Mouse (Mus musculus) limb, embryonic 12.5 days (tissue): ENCODE results near the gene Pask. TPM values are rescaled to one million over a fixed set of nuclear protein-coding genes. Genes with fewer than 3 reads are reported as not detected.

ENCODE experiments used
- ATAC-seq: fragments of 200-750 bp; cut with Nextera tagmentation; 2 replicates; pipeline ENCODE4 v1.8.0; 2017; ENCODE audit warnings: low read depth, moderate TSS enrichment; ENCODE audit not compliant: insufficient number of reproducible peaks, insufficient read depth, low FRiP score, low TSS enrichment
- H3K27ac ChIP-seq: fragments of 300-500 bp; sonication (generic); 2 replicates; pipeline ENCODE4 v1.5.1; 2016; ENCODE audit warnings: mild to moderate bottlenecking, moderate library complexity
- H3K27me3 ChIP-seq: fragments of 300-500 bp; sonication (generic); 2 replicates; pipeline ENCODE4 v1.6.1; 2016; ENCODE audit warnings: mild to moderate bottlenecking, moderate library complexity
- H3K36me3 ChIP-seq: fragments of 300-500 bp; sonication (generic); 2 replicates; pipeline ENCODE4 v1.6.1; 2016; ENCODE audit warnings: mild to moderate bottlenecking, moderate library complexity
- H3K4me1 ChIP-seq: fragments of 300-500 bp; sonication (generic); replicated peaks from 2 replicates; pipeline ENCODE4 v1.6.1; 2016
- H3K4me2 ChIP-seq: fragments of 300-500 bp; sonication (generic); 2 replicates; pipeline ENCODE4 v1.6.1; 2016; ENCODE audit warnings: mild to moderate bottlenecking, moderate library complexity
- H3K4me3 ChIP-seq: fragments of 300-500 bp; sonication (generic); replicated peaks from 2 replicates; pipeline ENCODE4 v1.5.1; 2016; ENCODE audit warnings: mild to moderate bottlenecking
- H3K9ac ChIP-seq: fragments of 300-500 bp; sonication (generic); replicated peaks from 2 replicates; pipeline ENCODE4 v1.6.1; 2016; ENCODE audit warnings: mild to moderate bottlenecking, moderate library complexity
- H3K9me3 ChIP-seq: fragments of 300-500 bp; sonication (generic); 2 replicates; pipeline ENCODE4 v1.6.1; 2016; ENCODE audit warnings: mild to moderate bottlenecking, moderate library complexity
- WGBS: fragments of 180-500 bp; shearing (Covaris S2); methylation state at CpG from one replicate; pipeline ENCODE4 v1.1.7; 2016; 5-methylcytosine and 5-hydroxymethylcytosine counted together
- polyA plus RNA-seq: library from polyadenylated mRNA; unstranded; fragments of >200 nt; fragmentation: Nextera tagmentation; extraction: Ambion mirVana; gene quantifications from 2 replicates; pipeline ENCODE4 v1.2.1, GENCODE M21; 2016

Gene Pask
- 25.8 and 27.0 TPM in 2 replicates for polyA plus RNA-seq

DNA sequence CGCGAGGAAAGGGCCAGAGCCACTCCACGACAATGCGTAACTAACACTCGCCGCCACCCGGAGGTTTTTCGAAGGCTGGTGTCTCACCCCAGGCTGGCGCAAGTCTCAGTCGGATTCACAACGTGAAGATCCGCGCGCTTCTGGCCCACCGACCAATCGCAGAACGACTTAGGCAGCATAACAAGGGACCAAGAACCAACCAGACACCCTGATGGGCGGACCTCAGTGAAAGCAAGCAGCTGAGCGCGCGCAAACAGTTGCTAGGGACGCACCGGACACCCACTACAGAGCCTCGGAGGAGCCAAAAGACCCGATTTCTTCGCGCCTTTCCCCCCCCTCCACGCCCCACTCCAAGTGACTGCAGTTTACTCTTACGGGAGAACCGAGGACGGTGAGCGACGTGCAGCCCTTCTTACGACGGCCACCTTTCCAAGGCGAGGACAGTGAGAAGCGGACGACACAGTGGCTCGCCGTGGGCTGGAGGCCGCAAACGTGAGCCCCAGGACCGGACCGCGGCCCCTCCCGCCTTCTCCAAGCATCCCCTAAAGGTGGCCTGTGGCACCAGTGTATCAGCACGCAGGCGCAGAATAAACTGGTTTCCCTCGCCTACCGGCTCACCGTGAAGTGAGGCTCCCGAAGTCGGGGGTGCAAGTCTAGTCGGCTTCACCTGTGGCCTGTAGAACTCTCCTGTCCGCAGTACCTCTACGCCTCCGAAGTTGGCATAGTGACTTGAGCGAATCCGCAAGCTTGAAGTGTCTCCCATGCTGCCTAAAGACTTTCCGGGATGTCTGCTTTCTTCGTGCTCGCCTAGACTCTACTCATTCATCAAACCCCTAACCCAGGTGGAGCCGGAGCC is at the start of gene Pask, which contains the start of gene Ppp1r7:
TSS of gene Pask (minus strand) at position 835 of the 856 bp plus-strand sequence.
TSS of gene Ppp1r7 (plus strand) at position 207 of the 856 bp plus-strand sequence.
- Histone ChIP-seq H3K9ac (peak within 1 kb of the TSS; percentile 86), H3K27ac (peak within 1 kb of the TSS; percentile 66), H3K4me2 (peak within 1 kb of the TSS; percentile 78), H3K36me3 (peaks cover 20% of the 10 kb centered on the region), H3K27me3 (no peaks in the 10 kb centered on the region), H3K9me3 (no peaks in the 10 kb centered on the region), H3K4me3 (peak within 1 kb of the TSS; percentile 93), H3K4me1 (peaks cover 16% of the 10 kb centered on the region)
- peak; percentile 94 for ATAC-seq
- under 1% methylated on average over 63 of the region's 63 CpGs for WGBS

DNA sequence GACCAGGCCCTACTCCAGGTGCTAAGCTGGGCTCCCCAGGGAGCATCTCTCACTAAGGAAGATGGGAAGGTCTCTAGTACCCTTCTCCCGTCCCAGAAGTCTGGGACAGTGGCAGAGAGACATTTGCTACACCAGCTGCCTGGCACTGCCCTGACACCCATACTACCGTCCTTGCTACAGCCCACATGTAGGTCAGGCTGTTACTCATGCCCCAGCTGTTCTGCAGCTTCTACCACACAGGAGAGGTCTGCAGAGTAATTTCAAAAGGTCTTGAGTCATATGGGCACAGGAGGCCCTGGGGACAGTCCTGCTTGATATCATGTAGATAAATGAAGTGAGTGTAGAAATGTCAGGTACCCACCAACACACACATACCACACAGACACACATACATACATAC is 45.6 kb upstream of the Pask start:
- ATAC-seq: no peak
- 64% methylated on average over 2 of the region's 2 CpGs for whole genome bisulfite sequencing
- Histone ChIP-seq H3K9me3 (no peaks in the 10 kb centered on the region), H3K4me1 (no peaks in the 10 kb centered on the region), H3K4me2 (no peak overlapping the region), H3K27ac (no peak overlapping the region), H3K9ac (no peak overlapping the region), H3K27me3 (no peaks in the 10 kb centered on the region), H3K36me3 (no peaks in the 10 kb centered on the region), H3K4me3 (no peak overlapping the region)

DNA sequence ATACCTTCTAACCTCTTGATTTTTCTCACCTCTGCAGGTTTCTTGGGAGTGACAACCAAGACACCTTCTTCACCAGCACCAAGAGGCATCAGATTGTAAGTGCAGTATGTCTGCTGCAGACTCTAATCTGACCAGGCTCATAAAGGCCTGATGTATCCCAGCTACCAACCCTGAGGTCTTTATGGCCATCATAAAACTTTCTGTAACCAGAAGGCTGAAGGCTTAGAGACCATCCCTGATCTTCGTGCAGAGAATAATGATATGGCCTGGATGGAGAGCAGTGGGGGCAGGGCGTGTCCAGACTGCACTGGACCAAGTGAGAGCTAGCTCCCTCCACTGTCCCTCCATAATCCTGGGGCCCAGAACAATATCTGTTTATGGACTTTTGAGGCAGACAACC is 43.9 kb upstream of the Pask start:
- Histone ChIP-seq H3K36me3 (no peaks in the 10 kb centered on the region), H3K9ac (no peak overlapping the region), H3K4me3 (no peak overlapping the region), H3K4me2 (no peak overlapping the region), H3K27ac (no peak overlapping the region), H3K27me3 (no peaks in the 10 kb centered on the region), H3K4me1 (no peaks in the 10 kb centered on the region), H3K9me3 (no peaks in the 10 kb centered on the region)
- whole genome bisulfite sequencing: 53% methylated on average over 2 of the region's 2 CpGs
- no peak for ATAC-seq

DNA sequence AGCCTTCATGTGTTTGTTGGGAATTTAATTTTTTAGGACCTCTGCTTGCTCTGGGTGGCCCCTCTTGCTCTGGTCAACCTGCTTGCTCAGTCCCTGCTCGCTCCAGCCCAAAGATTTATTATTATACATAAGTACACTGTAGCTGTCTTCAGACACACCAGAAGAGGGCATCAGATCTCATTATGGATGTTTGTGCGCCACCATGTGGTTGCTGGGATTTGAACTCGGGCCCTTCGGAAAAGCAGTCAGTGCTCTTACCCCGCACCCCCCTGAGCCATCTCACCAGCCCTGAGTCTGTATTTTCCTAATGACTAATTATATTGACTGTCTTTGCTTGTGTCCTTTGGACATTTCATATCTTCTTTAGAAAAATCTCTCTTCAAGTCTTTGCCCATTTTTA is 35.8 kb upstream of the Pask start:
- Histone ChIP-seq H3K4me2 (no peak overlapping the region), H3K36me3 (no peaks in the 10 kb centered on the region), H3K27ac (no peak overlapping the region), H3K9me3 (no peaks in the 10 kb centered on the region), H3K9ac (no peak overlapping the region), H3K27me3 (no peaks in the 10 kb centered on the region), H3K4me1 (no peaks in the 10 kb centered on the region), H3K4me3 (no peak overlapping the region)
- ATAC-seq: no peak
- 77% methylated on average over 5 of the region's 5 CpGs for WGBS

DNA sequence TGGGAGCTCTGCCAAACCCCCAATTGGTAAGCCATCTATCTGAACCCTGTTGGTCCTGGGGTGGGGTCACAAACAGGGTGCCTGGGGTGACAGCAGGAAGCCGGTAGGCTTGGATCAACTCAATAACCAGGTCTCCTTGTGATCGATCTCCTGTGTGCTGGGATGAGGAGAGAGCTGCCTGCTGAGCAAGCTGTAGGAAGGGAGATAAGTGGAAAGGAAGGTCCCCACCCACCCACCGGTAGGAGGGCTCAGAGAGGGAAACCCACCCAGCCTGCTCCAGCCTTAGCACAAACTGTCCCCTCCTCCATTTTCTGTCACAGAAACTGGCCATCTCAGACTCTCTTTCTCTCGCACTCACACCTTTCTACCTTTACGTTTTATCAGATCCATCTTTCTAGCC is 34.0 kb upstream of the Pask start:
- no peak overlapping the region for H3K4me2 ChIP-seq

DNA sequence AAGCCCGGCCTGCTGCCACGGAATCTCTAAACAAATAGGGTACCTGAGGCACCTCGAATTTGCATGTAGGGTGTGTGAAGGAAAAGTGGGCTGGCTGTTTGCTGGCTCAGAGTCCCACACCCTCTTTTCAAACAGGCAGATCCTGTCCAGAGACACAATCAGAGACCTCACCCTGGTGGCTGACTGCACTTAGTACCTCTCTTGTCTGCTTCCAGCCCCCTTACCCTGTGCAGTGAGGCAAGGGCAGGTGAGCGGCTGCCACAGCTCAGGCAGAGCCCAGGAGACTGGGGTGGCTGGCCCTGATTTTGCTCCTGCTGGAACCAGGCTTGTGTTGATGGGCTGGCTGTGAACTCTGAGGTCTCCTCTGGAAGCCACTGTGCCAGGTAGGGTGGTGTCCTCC is 30.4 kb upstream of the Pask start, which contains the start of gene Ano7:
TSS of gene Ano7 (plus strand) at position 266 of the 400 bp plus-strand sequence.
- Histone ChIP-seq H3K36me3 (no peaks in the 10 kb centered on the region), H3K4me1 (0 out of 2 replicates have a peak, but pooled peaks cover 5% of the 10 kb centered on the region), H3K9ac (no peak within 1 kb of the TSS), H3K4me3 (no peak within 1 kb of the TSS), H3K27ac (0 out of 2 replicates have a peak within 1 kb of the TSS, but pooled peaks have one; percentile 5), H3K9me3 (no peaks in the 10 kb centered on the region), H3K4me2 (no peak within 1 kb of the TSS), H3K27me3 (no peaks in the 10 kb centered on the region)
- no peak for ATAC-seq
- WGBS: 65% methylated on average over 4 of the region's 4 CpGs

More for the DNA sequence above, 34.0 kb upstream of the Pask start:
- Histone ChIP-seq H3K9ac (no peak overlapping the region), H3K36me3 (no peaks in the 10 kb centered on the region), H3K4me1 (no peaks in the 10 kb centered on the region), H3K27me3 (no peaks in the 10 kb centered on the region), H3K4me3 (no peak overlapping the region), H3K27ac (no peak overlapping the region), H3K9me3 (no peaks in the 10 kb centered on the region)
- no peak for ATAC-seq
- 72% methylated on average over 5 of the region's 5 CpGs for WGBS

DNA sequence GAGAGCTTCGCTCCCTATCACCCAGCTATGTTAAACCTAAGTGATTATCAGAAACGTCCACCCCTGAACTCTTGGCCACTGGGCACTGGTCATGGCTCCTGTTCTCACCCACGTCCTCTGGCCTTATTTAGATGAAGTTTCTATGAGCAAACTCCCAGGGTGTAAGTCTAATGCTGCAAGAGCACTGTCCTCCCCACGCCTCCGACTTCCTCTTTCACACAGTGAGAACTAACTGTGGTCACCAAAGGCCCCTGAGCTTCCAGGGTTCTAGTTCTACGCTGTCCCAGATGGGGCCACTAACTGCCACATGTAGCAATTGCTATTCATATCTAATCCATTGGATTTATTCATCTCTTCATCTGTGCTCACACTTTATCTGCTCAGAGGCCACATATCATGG is 22.4 kb upstream of the Pask start:
- H3K9ac ChIP-seq: no peak overlapping the region
- 0 out of 2 replicates have a peak, but pooled peaks cover 5% of the 10 kb centered on the region for H3K4me1 ChIP-seq
- no peak for ATAC-seq
- WGBS: 92% methylated on average over 6 of the region's 6 CpGs
- no peaks in the 10 kb centered on the region for H3K9me3 ChIP-seq
- H3K27me3 ChIP-seq: no peaks in the 10 kb centered on the region
- H3K36me3 ChIP-seq: peaks cover 71% of the 10 kb centered on the region
- H3K4me2 ChIP-seq: no peak overlapping the region
- no peak overlapping the region for H3K4me3 ChIP-seq
- no peak overlapping the region for H3K27ac ChIP-seq

DNA sequence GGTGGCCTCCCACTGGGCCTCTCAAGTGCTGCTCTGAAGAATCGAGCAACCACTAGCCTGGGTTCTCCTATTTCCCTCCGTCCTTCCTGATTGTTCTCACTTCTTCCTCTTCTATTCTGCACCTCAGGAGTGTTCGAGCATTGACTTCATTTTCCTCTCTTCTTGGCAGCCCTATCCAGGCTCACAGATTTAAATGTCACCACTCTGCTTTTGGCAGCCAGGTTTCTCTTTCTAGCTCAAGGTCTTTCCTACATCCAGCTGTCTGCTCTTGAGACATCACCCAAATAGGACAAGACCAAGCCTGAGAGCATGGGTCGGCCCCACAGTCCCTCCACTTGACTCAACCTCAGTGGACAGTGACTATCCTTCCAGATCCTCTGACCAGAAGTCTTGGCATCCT is 19.4 kb upstream of the Pask start:
- H3K4me2 ChIP-seq: no peak overlapping the region
- H3K4me3 ChIP-seq: no peak overlapping the region
- H3K9me3 ChIP-seq: no peaks in the 10 kb centered on the region
- no peak overlapping the region for H3K27ac ChIP-seq
- peaks cover 94% of the 10 kb centered on the region for H3K36me3 ChIP-seq
- WGBS: 91% methylated on average over 4 of the region's 4 CpGs
- H3K4me1 ChIP-seq: no peaks in the 10 kb centered on the region
- ATAC-seq: no peak
- H3K9ac ChIP-seq: no peak overlapping the region
- H3K27me3 ChIP-seq: no peaks in the 10 kb centered on the region

DNA sequence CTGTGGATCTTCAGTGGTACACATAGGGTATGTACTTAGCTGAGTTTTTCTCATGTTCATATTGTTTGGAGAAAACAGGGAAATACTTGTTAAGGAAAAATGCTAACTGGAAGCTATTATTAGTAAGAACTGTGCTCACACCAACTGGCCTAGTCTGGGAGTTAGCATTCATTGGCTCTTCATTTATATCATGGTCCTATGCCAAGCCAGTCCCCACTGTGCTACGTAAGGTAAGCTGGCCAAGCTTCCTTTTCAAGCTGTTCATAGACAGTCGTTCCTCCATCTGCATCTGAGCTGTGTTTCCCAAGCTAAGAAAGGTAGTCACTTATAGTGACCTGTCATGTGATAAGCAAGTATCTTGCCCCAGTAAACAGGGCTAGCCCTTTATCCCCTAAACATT is 9.4 kb upstream of the Pask start:
- 85% methylated on average over 2 of the region's 2 CpGs for WGBS
- H3K9ac ChIP-seq: no peak overlapping the region
- H3K4me1 ChIP-seq: no peaks in the 10 kb centered on the region
- no peak overlapping the region for H3K4me3 ChIP-seq
- H3K36me3 ChIP-seq: peaks cover 97% of the 10 kb centered on the region
- no peaks in the 10 kb centered on the region for H3K27me3 ChIP-seq
- H3K4me2 ChIP-seq: no peak overlapping the region
- H3K9me3 ChIP-seq: no peaks in the 10 kb centered on the region
- no peak overlapping the region for H3K27ac ChIP-seq
- ATAC-seq: no peak

DNA sequence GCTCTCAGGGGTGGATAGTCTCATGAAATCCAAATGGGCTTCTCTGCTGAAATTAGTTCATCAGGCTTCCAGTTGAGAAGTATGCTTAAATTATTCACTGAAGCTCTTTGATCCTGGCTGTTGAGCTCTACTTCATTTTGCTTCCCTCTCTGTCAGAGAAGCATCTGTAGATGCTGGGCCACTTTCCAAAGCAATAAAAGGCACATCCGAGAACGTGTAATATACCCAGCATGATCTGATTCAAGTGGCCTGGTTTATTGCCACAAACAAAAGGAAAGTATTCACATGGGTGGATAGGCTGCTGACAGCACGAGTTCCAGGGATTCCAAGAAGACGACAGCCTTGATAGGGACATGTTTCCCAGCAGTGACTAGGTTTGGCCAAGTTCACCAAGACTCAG is 6.4 kb upstream of the Pask start:
- H3K27ac ChIP-seq: no peak overlapping the region
- H3K4me1 ChIP-seq: peaks cover under 1% of the 10 kb centered on the region
- no peak overlapping the region for H3K4me2 ChIP-seq
- no peaks in the 10 kb centered on the region for H3K27me3 ChIP-seq
- H3K4me3 ChIP-seq: no peak overlapping the region
- WGBS: 59% methylated on average over 4 of the region's 4 CpGs
- H3K36me3 ChIP-seq: peaks cover 86% of the 10 kb centered on the region
- ATAC-seq: no peak
- H3K9me3 ChIP-seq: no peaks in the 10 kb centered on the region
- H3K9ac ChIP-seq: no peak overlapping the region

DNA sequence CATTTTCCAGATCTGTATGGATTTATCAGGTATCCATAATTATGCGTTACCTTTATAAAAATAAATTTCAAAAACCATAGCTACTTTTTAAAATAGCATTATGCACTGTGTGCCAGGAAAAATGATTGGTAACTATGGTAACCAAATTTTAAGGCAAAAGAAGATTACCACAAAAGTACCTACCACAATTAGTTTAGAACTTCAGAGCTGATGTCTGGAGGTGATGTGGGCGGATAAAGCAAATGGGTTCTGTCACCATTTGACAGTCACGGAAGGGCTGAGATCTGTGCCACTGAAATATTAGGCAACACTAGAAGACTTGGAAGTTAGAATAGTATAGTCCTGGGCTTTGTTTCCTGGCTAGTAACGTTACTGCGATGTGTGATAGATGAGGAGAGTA is 3.9 kb upstream of the Pask start:
- no peak overlapping the region for H3K4me2 ChIP-seq
- no peak for ATAC-seq
- H3K9ac ChIP-seq: no peak overlapping the region
- H3K27me3 ChIP-seq: no peaks in the 10 kb centered on the region
- WGBS: 95% methylated on average over 5 of the region's 5 CpGs
- H3K27ac ChIP-seq: no peak overlapping the region
- no peak overlapping the region for H3K4me3 ChIP-seq
- peaks cover 61% of the 10 kb centered on the region for H3K36me3 ChIP-seq
- no peaks in the 10 kb centered on the region for H3K9me3 ChIP-seq
- H3K4me1 ChIP-seq: peaks cover 7% of the 10 kb centered on the region
